Mouse (Mus musculus): Measurements from ENCODE around the gene Nek11.
A peak's percentile ranks its signal among the peaks of the same experiment; 100 is the strongest.

Nek11 gene

GRCm38 (mm10) chr9:105395218-105395627 is at the start of gene Nek11, which contains the start of gene Aste1:
Gene Nek11, minus strand, starts transcription at chr9:105395524.
Gene Aste1, plus strand, starts transcription at chr9:105395392.
- DNase-seq (ENCODE audit: low spot score) = peak; percentile 94

- DNase-seq (ENCODE audit: low spot score) = peak; percentile 10
Observed at GRCm38 (mm10) chr9:105408549-105408948, 13.2 kb upstream of the Nek11 start.

GRCm38 (mm10) chr9:105394720-105395119 is 604 bp downstream of the Nek11 start:
- DNase-seq (ENCODE audit: low spot score) = no peak

- no peak for DNase-seq (ENCODE audit: low spot score)
Observed at GRCm38 (mm10) chr9:105390616-105391015, 4.7 kb downstream of the Nek11 start.

- peak; percentile 77 for DNase-seq (ENCODE audit: low spot score)
Observed at GRCm38 (mm10) chr9:105389289-105389688, 6.0 kb downstream of the Nek11 start.

GRCm38 (mm10) chr9:105387403-105387802 is 7.9 kb downstream of the Nek11 start:
- DNase-seq (ENCODE audit: low spot score) = no peak

GRCm38 (mm10) chr9:105379533-105380145 is 15.7 kb downstream of the Nek11 start:
- DNase-seq (ENCODE audit: low spot score) = no peak

- DNase-seq (ENCODE audit: low spot score) = no peak
Observed at GRCm38 (mm10) chr9:105377622-105378021, 17.7 kb downstream of the Nek11 start.

GRCm38 (mm10) chr9:105376954-105377530 is 18.3 kb downstream of the Nek11 start:
- no peak for DNase-seq (ENCODE audit: low spot score)

- DNase-seq (ENCODE audit: low spot score) = no peak
Observed at GRCm38 (mm10) chr9:105376411-105376810, 18.9 kb downstream of the Nek11 start.

- DNase-seq (ENCODE audit: low spot score) = no peak
Observed at GRCm38 (mm10) chr9:105374361-105374760, 21.0 kb downstream of the Nek11 start.

- no peak for DNase-seq (ENCODE audit: low spot score)
Observed at GRCm38 (mm10) chr9:105368605-105369004, 26.7 kb downstream of the Nek11 start.

GRCm38 (mm10) chr9:105366199-105366598 is 29.1 kb downstream of the Nek11 start:
- DNase-seq (ENCODE audit: low spot score) = no peak

GRCm38 (mm10) chr9:105363520-105364231 is 31.6 kb downstream of the Nek11 start:
- no peak for DNase-seq (ENCODE audit: low spot score)

- no peak for DNase-seq (ENCODE audit: low spot score)
Observed at GRCm38 (mm10) chr9:105362181-105362580, 33.1 kb downstream of the Nek11 start.

GRCm38 (mm10) chr9:105349034-105349433 is 46.3 kb downstream of the Nek11 start:
- DNase-seq (ENCODE audit: low spot score) = no peak

- DNase-seq (ENCODE audit: low spot score) = no peak
Observed at GRCm38 (mm10) chr9:105348242-105349031, 46.9 kb downstream of the Nek11 start.

- no peak for DNase-seq (ENCODE audit: low spot score)
Observed at GRCm38 (mm10) chr9:105342994-105343656, 52.2 kb downstream of the Nek11 start.

- DNase-seq (ENCODE audit: low spot score) = no peak
Observed at GRCm38 (mm10) chr9:105342565-105342964, 52.8 kb downstream of the Nek11 start.

GRCm38 (mm10) chr9:105332436-105333016 is 62.8 kb downstream of the Nek11 start:
- DNase-seq (ENCODE audit: low spot score) = no peak

GRCm38 (mm10) chr9:105321856-105322255 is 73.5 kb downstream of the Nek11 start:
- DNase-seq (ENCODE audit: low spot score) = no peak

All from adipocyte (in vitro differentiated cells).